Mouse (Mus musculus): ENCODE data around the gene Ncam2. TPM values are rescaled to one million over a fixed set of nuclear protein-coding genes. Genes with fewer than 3 reads are reported as not detected.

The Ncam2 gene
- total RNA-seq (2015; ENCODE audit: low replicate concordance) (not detected in 2 replicates), total RNA-seq (2017; ENCODE audit: low replicate concordance) (not detected in 2 replicates)

DNA sequence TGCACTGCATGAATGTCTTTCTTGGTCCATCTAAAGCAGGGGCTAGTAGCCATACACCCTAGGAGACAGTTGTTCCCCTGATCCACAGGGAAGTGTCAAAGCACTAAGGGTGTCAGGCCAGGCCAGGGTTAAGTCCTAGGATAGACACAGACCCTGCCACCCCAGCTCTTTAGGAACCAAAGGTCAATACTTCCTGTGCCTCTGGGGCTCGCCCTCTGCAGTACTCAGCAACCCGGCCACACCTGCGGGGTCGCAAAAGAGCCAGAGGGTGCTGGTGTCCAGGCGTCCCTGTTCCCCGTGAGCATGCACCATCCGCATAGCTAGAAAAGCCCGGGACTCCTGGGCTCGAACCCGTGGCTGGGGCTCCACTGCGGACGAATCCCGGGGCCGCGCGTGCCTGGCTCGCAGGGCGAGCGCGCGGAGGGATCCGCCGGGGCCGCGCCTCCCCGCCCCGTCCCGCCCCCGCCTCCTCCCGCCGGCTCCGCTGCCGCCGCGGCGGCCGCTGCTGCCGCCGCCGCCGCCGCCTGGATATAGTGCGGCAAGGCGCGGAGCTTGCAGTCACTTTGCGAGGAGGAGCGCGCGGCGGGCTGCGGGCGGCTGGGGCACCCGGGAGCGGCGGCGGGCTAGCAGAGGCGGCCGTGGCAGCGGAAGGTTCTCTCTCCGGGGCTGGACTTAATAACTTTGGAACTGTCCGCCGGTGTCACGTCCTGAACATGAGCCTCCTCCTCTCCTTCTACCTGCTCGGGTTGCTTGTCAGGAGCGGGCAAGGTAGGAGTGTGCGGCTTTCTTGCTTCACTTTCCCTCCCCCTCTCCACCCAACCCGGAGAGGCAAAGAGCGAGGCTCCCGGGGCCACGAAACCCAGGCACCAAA is at the start of gene Ncam2:
Ncam2 (plus strand) TSS at position 497 of the 871 bp plus-strand sequence.
- no peak for ATAC-seq (replicated peaks; ENCODE audit: low FRiP score, poor library complexity, severe bottlenecking)

GRCm38 (mm10) chr16:81170828-81171227 is 29.7 kb upstream of the Ncam2 start:
- ATAC-seq (replicated peaks; ENCODE audit: low FRiP score, poor library complexity, severe bottlenecking): no peak

DNA sequence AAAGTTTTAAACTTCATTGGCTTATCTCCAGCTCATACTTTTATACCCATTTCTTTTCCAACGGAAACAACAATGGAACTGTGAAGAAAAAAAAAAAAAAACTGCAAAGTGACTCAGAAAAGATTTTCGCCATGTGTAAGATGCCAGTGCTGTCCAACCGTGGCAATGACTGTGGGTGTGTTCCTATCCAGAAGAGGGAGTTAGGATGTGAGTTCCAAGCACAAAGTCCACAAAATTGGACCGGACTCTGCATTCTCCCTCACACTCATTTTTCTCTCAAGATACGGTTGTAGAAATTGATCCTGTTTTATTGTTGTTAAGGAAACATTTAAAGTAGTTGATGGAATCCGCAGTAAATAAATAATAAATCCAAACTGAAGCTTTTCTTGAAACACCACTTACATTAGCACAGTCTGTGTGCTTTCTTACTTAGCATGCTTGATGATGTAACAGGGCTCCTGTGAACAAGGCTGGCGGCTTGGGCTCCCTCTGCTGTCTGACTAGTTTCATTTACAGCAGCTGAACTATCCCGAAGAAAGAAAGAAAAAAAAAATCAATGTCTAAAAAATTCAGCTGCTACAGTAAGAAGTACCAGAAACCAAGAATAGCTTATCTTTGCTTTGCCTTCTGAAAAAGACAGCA is 25.1 kb upstream of the Ncam2 start:
- ATAC-seq (replicated peaks; ENCODE audit: low FRiP score, poor library complexity, severe bottlenecking): no peak

- no peak for ATAC-seq (replicated peaks; ENCODE audit: low FRiP score, poor library complexity, severe bottlenecking)
Measured at GRCm38 (mm10) chr16:81179801-81180200, 20.7 kb upstream of the Ncam2 start.

DNA sequence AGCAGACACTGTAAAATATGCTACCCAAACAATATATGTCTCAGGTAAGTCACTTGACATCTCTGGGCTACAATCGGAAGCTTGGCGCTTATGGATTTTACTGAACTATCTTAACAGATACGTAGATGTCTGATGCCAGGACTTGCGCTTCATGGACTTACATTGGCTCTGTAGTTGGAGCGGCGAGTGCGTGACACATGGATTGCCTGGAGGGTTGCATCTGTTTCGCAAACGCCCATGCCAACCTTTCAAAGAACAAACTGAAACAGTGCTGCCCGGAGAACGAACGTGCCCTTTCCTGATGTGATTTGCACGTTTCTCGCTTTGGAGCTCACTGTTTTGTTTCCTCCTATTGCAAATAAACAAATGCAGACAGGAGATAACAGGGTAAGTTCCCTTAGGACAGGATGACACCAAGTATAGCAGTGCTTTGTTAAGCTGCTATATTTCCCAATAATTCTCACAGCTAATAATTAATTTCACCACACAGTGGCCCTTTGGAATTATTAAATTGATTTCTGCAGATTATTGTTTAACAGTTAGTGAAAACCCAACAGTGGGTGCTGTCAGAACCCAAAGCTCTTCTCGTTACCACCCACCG is 12.8 kb upstream of the Ncam2 start:
- no peak for ATAC-seq (replicated peaks; ENCODE audit: low FRiP score, poor library complexity, severe bottlenecking)

DNA sequence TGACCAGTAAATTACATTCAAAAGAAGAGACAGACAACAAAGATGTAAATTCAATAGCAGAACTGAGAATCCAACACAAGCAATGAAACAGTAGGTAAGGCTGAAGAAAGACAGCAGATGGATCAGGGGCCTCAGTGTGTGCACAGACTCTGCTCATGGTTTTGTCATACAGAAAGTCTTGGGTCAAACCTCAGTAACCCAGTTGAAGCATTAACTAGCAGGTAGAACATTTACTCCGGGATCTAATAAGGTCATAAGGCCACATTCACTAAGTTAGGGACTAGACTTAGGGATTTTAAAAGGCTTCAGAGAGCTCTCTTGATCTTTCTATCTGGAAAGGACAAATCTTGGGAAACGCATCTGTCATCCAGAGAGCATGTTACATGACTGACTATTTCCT is 8.9 kb upstream of the Ncam2 start:
- ATAC-seq (replicated peaks; ENCODE audit: low FRiP score, poor library complexity, severe bottlenecking): no peak

- no peak for ATAC-seq (replicated peaks; ENCODE audit: low FRiP score, poor library complexity, severe bottlenecking)
Measured at GRCm38 (mm10) chr16:81192607-81193006, 7.9 kb upstream of the Ncam2 start.

GRCm38 (mm10) chr16:81199467-81199866 is 1.0 kb upstream of the Ncam2 start:
- ATAC-seq (replicated peaks; ENCODE audit: low FRiP score, poor library complexity, severe bottlenecking): no peak

DNA sequence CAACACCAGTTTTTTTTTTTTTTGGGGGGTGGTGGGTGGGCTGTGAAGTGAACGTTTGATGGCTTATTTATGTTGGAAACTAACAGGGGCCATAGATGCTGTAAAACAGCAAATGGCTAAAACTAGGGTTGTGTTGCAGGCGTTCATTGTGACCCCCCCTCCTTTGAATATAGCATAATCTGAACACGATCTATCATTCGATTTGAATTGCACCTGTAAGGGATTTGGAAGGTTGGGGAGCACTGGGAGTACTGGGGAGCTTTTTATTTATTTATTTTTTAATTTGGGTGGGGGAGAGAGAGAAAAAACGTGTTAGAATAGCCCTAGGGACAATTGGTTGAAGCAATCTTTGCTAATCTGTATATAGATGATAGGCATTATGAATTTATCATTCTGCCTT is 974 bp downstream of the Ncam2 start:
- ATAC-seq (replicated peaks; ENCODE audit: low FRiP score, poor library complexity, severe bottlenecking): no peak

DNA sequence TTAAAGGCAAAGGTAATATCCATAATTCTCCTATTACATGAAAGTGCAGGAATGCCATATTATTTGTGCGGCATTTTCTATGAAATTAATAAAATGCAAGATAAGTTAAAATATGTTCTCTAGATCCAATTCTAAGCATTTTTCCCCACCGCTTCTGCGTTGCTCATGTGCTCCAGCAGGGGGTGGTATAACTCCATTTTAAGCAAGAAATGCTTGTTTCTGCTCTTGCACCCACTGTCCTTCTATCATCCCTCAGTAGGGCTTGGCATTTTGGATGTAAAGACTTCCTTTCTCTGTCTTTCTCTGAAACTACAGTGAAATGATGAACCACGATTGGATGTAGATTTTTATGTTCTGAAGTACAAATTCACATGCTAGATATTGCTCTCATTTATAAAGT is 1.5 kb downstream of the Ncam2 start:
- no peak for ATAC-seq (replicated peaks; ENCODE audit: low FRiP score, poor library complexity, severe bottlenecking)

DNA sequence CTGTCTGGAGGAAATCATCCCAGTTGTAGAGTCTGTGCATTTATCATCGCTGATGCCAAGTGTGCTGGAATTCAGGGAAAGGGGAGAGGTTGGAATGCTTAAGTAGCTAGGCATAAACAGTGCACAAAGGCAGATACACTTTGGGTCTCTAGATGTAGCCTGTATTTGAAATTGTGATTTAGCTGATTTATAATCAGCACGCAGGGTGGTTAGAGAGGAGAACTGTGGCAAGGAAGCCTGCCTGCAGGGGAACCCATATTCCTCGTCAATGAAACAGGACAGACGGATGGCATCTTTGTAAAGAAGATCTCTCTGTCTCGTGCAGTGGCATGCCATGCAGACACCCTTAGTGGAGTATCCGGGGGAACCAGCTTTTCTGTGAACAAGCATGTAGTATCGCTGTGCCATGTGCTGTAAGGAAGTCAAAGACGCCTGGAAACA is 2.2 kb downstream of the Ncam2 start:
- ATAC-seq (replicated peaks; ENCODE audit: low FRiP score, poor library complexity, severe bottlenecking): no peak

DNA sequence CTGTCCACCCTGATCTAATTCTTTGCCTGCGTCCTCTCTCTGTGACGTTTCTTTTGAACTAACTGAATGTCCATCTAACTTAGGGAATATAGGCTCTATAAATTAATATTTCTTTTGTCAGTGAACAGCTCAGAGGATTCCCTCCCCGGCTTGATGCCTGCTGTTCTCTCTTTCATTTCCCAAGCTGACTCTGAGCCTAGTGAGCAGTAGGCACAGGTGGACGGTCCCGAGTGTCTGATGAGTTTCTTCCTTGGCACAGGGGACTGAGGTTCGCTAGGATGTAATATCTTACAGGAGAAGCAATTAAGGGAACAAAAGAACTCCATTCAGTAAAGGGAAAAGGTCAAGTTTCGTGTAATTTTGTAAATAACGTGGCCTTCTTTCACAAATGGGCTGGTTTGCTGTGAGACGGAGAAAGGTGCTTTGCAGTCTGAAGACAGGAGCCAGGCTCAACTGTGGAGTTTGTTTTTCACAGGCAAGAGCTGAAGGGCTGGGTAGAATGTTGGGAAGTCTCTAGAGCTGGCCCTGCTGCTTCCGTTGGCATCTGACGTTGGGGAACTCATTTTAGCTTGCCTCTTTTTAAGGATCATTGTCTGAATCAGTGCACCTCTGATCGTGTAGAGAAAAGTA is 4.0 kb downstream of the Ncam2 start:
- no peak for ATAC-seq (replicated peaks; ENCODE audit: low FRiP score, poor library complexity, severe bottlenecking)

DNA sequence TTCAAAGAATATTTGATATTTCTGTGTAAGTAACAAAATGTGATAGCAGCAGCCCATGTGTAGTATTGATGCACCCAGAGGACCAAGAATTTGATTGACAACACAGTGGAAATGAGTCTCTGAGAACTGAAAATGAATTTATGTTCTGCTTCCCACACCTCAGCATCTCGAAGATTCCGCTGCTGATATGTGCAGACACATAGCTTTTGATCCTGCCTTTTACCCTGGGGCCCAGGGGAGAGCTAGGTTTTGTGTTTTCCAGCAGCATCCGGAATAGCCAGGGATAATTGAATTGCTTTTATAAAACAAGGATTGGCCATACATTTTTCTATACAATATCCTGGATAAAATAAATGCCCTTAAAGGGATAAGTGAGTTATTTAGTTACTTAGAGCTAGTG is 20.7 kb downstream of the Ncam2 start:
- ATAC-seq (replicated peaks; ENCODE audit: low FRiP score, poor library complexity, severe bottlenecking): no peak

DNA sequence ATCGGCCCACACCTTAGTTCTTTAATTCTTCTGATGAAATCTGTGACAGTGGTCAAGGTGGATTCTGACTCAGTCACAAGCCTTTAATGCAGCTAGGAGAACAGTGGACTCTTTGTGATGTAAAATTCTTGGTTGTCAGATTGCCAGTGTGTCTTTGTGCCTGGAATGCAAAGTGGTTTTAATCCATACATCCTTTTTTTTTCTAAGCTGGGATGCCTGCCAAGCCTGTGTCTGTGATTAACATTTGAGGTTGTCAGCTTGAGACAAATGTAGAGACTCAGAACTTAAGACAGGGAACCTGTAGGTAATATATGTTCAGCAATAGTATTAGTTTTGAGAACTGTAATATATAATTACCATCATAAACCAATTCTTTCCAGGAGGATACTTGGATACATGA is 23.3 kb downstream of the Ncam2 start:
- no peak for ATAC-seq (replicated peaks; ENCODE audit: low FRiP score, poor library complexity, severe bottlenecking)

GRCm38 (mm10) chr16:81224253-81224652 is 23.8 kb downstream of the Ncam2 start:
- ATAC-seq (replicated peaks; ENCODE audit: low FRiP score, poor library complexity, severe bottlenecking): no peak

GRCm38 (mm10) chr16:81254875-81255274 is 54.4 kb downstream of the Ncam2 start:
- no peak for ATAC-seq (replicated peaks; ENCODE audit: low FRiP score, poor library complexity, severe bottlenecking)

DNA sequence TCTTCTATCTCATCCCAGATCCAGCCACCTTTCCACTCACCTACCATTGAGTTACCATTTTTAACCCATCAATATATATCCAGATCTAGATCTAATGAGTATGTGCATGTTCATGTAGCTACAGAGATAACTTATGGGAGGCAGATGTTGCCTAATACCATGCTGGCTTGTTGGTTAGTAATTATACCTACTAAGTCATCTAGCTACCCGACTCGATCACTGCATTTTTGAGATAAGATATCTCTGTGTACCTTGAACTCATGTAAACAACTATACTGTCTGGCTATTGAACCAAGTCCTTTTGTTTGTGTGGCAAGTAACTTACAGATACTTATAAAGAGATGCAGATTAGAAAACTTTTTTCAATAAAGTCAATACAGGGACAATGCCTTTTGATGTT is 59.9 kb downstream of the Ncam2 start:
- no peak for ATAC-seq (replicated peaks; ENCODE audit: low FRiP score, poor library complexity, severe bottlenecking)

DNA sequence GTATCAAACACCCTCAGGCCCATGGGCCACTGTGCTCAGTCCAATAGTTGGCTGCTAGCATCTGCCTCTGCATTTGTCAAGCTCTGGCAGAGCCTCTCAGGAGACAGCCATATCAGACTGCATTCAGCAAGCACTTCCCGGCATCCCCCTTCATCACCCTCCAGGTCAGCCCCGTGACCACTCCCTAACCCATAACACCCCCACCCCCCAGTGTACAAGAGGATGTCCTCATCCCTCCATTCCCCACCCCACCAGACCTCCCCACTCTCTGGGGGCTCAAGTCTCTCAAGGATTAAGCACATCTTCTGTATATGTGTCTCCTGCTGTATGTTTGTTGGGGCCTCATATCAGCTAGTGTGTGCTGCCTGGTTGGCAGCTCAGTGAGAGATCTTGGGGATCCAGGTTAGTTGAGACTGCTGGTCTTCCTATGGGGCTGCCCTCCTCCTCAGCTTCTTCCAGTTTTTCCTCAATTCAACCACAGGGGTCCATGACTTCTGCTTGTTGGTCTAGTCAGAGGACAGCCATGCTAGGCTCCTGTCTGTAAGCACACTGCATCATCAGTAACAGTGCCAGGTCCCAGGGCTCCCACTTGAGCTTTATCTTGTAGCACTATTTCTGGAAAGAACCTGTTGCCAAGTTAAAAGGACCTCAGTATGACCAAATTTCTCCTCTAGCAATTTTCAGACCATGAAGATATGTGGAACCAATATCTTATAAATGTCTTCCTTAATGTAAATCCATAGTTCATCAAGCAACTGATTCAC is 73.3 kb downstream of the Ncam2 start:
- no peak for ATAC-seq (replicated peaks; ENCODE audit: low FRiP score, poor library complexity, severe bottlenecking)

DNA sequence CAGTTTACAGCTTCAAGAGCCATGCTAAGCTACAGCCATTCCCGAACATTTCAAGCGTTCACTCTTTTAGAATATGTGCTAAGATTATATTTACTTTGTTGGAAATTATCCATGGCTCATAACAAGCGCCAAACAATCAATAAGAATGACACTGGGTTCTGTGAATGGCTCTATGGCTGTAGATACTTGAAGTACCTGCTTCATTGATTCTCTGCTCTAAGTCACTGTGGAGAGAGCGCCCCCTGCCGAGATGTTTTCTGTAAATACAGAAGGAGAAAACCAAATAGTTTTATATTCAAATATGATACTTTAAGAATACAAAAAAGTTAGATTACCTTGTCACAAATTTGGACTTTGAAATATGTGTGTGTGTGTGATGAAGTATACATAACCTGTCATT is 83.7 kb downstream of the Ncam2 start:
- no peak for ATAC-seq (replicated peaks; ENCODE audit: low FRiP score, poor library complexity, severe bottlenecking)
